Mouse (Mus musculus): ENCODE results near the gene Slc30a5. TPM values are rescaled to one million over a fixed set of nuclear protein-coding genes. Genes with fewer than 3 reads are reported as not detected.

Slc30a5 gene
- 34.1 and 36.3 TPM in 2 replicates for polyA plus RNA-seq (2015; fragmentation: Nextera tagmentation; extraction: Ambion mirVana)

DNA sequence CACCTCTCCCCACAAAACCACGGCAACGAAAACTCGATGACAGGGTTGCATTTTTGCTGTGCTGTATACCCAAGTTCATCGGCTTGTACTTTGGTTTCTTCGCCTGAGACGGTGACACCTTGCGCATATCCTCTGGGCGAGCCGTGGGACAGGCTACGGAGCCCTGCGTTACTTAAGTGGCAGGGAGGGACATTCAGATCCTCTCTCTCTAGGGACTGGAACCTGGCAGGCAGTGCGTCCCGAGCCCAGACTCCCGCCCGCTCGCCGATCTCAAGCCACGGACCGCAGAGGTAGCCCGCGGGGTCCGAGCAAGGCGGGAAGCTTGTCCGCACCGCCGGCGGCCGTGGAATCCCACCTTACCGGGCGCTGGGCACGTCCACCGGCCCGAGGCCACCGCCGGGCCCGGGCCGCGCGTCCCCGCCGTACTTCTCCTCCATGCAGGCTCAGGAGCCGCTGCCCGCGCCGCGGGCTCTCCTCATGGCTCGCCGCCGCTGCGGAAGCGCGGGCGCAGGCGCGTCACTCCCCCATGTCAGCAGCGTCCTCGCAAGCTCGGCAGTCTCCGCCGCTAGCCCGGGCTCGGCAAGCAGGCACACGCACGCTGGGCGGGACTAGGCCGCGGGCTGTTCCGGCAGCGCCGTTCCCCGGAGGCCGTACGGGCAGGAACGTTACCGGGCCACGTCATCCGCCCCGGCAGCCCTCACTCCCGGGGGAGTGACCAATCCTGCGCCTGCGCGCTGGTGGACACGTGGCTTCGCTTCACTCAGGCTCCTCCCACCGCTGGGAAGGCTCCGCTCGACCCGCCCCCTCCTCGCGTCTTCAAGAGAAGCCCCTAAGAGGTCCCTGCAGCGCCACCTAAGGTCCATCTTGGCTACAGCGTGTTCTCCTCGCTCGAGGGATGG lies at the start of gene Slc30a5:
Gene Slc30a5, minus strand, starts transcription at position 687 of the 899 bp plus-strand sequence.
- H3K4me2 ChIP-seq (ENCODE audit: low read depth, low read length) = peak within 1 kb of the TSS; percentile 81
- H3K27ac ChIP-seq (ENCODE audit: low read length) = peak within 1 kb of the TSS; percentile 94
- H3K36me3 ChIP-seq (ENCODE audit: control insufficient read depth, insufficient read depth) = 0 out of 2 replicates have a peak, but pooled peaks cover 2% of the 10 kb centered on the region
- H3K9ac ChIP-seq (ENCODE audit: low read length) = peak within 1 kb of the TSS; percentile 93
- peak; percentile 98 for ATAC-seq (replicated peaks; ENCODE audit: extremely low read depth, insufficient read depth, low FRiP score)
- H3K4me3 ChIP-seq (ENCODE audit: low read length) = peak within 1 kb of the TSS; percentile 85
- no peaks in the 10 kb centered on the region for H3K27me3 ChIP-seq (ENCODE audit: control insufficient read depth, insufficient read depth, low read length)
- WGBS = under 1% methylated on average over 94 of the region's 94 CpGs
- no peaks in the 10 kb centered on the region for H3K9me3 ChIP-seq (replicated peaks; ENCODE audit: control insufficient read depth, low read length)
- peaks cover 12% of the 10 kb centered on the region for H3K4me1 ChIP-seq (ENCODE audit: control insufficient read depth, insufficient read depth, low read length)

DNA sequence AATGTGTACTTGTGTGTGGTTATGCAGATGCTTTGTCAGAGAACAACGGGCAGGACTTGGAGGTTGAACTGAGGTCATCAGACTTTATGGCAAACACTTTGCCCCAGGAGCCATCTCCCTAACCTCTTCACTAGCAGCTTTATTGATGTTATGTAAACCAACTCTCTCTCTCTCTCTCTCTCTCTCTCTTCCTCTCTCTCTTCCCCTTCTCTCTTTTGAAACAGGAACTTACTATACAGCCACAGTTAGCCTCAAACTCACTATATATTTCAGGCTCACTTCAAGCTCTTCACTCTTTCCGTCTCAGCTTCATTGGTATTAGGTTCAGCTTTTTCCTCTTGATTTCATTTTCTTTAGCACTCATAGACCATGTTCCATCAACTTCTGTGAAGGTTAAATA lies 48.7 kb upstream of the Slc30a5 start:
- Histone ChIP-seq H3K9me3 (replicated peaks; ENCODE audit: control insufficient read depth, low read length) (no peaks in the 10 kb centered on the region), H3K27ac (ENCODE audit: low read length) (no peak overlapping the region), H3K27me3 (ENCODE audit: control insufficient read depth, insufficient read depth, low read length) (no peaks in the 10 kb centered on the region), H3K36me3 (ENCODE audit: control insufficient read depth, insufficient read depth) (no peaks in the 10 kb centered on the region), H3K4me1 (ENCODE audit: control insufficient read depth, insufficient read depth, low read length) (no peaks in the 10 kb centered on the region), H3K4me2 (ENCODE audit: low read depth, low read length) (no peak overlapping the region), H3K4me3 (ENCODE audit: low read length) (no peak overlapping the region), H3K9ac (ENCODE audit: low read length) (no peak overlapping the region)
- no peak for ATAC-seq (replicated peaks; ENCODE audit: extremely low read depth, insufficient read depth, low FRiP score)
- WGBS = 72% methylated on average over 2 of the region's 2 CpGs

DNA sequence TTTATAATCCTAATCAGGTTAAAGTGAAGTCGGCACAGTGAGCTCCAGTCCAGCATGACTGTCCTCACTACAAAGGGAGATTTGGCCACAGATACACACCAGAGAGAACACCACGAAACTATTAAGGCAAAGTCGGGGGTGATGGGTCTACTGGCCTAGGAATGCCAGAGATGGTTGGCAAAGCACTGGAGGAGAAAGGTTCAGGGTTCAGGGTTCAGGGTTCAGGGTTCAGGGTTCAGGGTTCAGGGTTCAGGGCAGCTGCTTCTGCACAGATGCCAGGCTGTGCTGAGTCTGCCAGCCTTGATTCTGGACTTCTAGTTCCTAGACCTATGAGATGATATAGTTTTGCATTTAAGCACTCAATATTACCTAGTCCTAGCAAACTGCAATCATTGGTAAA lies 46.6 kb upstream of the Slc30a5 start:
- no peak overlapping the region for H3K4me3 ChIP-seq (ENCODE audit: low read length)
- 72% methylated on average over 3 of the region's 3 CpGs for WGBS
- H3K4me1 ChIP-seq (ENCODE audit: control insufficient read depth, insufficient read depth, low read length) = no peaks in the 10 kb centered on the region
- H3K9me3 ChIP-seq (replicated peaks; ENCODE audit: control insufficient read depth, low read length) = no peaks in the 10 kb centered on the region
- H3K9ac ChIP-seq (ENCODE audit: low read length) = no peak overlapping the region
- ATAC-seq (replicated peaks; ENCODE audit: extremely low read depth, insufficient read depth, low FRiP score) = no peak
- no peaks in the 10 kb centered on the region for H3K27me3 ChIP-seq (ENCODE audit: control insufficient read depth, insufficient read depth, low read length)
- no peaks in the 10 kb centered on the region for H3K36me3 ChIP-seq (ENCODE audit: control insufficient read depth, insufficient read depth)
- no peak overlapping the region for H3K4me2 ChIP-seq (ENCODE audit: low read depth, low read length)
- H3K27ac ChIP-seq (ENCODE audit: low read length) = no peak overlapping the region

DNA sequence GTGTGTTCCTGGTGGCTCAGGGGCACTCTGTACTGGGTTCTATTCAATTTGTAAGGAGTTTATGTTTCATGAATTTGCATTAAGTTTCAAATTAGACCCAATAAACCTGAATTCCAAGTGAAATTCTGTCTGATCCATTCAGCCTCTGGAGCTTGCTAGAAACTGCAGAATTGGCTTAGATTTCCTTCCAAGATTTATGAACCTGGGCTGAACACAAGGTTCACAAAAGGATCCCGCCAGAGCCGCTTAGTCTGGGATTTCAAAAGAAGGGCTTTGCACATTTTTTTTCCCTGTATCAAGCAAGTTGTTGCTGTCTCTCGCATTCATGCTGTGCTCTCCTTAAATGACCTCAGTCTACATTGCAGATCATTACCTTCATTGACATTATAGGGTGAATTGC lies 46.1 kb upstream of the Slc30a5 start:
- Histone ChIP-seq H3K9ac (ENCODE audit: low read length) (no peak overlapping the region), H3K4me3 (ENCODE audit: low read length) (no peak overlapping the region), H3K27me3 (ENCODE audit: control insufficient read depth, insufficient read depth, low read length) (no peaks in the 10 kb centered on the region), H3K27ac (ENCODE audit: low read length) (no peak overlapping the region), H3K9me3 (replicated peaks; ENCODE audit: control insufficient read depth, low read length) (no peaks in the 10 kb centered on the region), H3K4me1 (ENCODE audit: control insufficient read depth, insufficient read depth, low read length) (no peaks in the 10 kb centered on the region), H3K36me3 (ENCODE audit: control insufficient read depth, insufficient read depth) (no peaks in the 10 kb centered on the region), H3K4me2 (ENCODE audit: low read depth, low read length) (no peak overlapping the region)
- ATAC-seq (replicated peaks; ENCODE audit: extremely low read depth, insufficient read depth, low FRiP score) = no peak
- 84% methylated on average over 3 of the region's 3 CpGs for WGBS

DNA sequence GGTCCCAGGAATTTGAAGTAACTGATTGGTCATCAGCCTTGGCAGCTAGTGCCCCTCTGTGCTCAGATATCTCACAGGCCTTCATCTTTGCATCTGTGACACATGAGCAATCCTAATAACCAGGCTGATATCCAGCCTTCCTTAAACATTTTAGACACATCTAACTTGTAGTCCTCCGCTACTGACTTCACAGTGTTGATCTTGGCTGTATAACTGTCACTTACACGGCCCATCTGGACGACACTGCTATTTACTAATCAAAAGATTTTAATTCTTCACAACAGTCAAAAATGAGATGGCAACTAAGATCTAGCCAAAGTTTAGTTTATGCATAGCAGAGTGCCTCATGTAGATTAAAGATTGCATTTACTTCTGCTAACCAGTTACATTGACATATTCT lies 45.0 kb upstream of the Slc30a5 start:
- no peaks in the 10 kb centered on the region for H3K27me3 ChIP-seq (ENCODE audit: control insufficient read depth, insufficient read depth, low read length)
- no peaks in the 10 kb centered on the region for H3K9me3 ChIP-seq (replicated peaks; ENCODE audit: control insufficient read depth, low read length)
- H3K4me2 ChIP-seq (ENCODE audit: low read depth, low read length) = no peak overlapping the region
- H3K27ac ChIP-seq (ENCODE audit: low read length) = no peak overlapping the region
- no peak for ATAC-seq (replicated peaks; ENCODE audit: extremely low read depth, insufficient read depth, low FRiP score)
- H3K9ac ChIP-seq (ENCODE audit: low read length) = no peak overlapping the region
- no peaks in the 10 kb centered on the region for H3K4me1 ChIP-seq (ENCODE audit: control insufficient read depth, insufficient read depth, low read length)
- WGBS = 68% methylated on average over 3 of the region's 3 CpGs
- H3K4me3 ChIP-seq (ENCODE audit: low read length) = no peak overlapping the region
- no peaks in the 10 kb centered on the region for H3K36me3 ChIP-seq (ENCODE audit: control insufficient read depth, insufficient read depth)

DNA sequence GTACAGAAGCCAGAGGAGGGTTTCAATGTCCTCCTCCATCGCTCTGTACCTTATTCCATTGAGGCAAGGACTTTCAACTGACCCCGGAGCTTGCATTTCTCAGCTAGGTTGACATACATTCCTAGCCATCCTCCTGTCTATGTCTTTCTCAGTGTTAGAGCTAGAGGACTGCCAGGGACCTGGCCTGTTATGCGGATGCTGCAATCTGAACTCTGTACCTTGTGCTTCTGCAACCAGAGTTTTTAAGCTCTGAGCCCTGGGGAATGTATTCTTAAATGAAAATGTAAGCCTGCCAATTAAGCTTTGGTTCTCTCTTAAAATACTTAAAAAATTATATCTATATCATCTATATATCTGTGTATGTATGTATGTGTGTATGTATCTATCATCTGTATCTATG lies 44.5 kb upstream of the Slc30a5 start:
- Histone ChIP-seq H3K36me3 (ENCODE audit: control insufficient read depth, insufficient read depth) (no peaks in the 10 kb centered on the region), H3K9ac (ENCODE audit: low read length) (no peak overlapping the region), H3K9me3 (replicated peaks; ENCODE audit: control insufficient read depth, low read length) (no peaks in the 10 kb centered on the region), H3K27me3 (ENCODE audit: control insufficient read depth, insufficient read depth, low read length) (no peaks in the 10 kb centered on the region), H3K4me3 (ENCODE audit: low read length) (no peak overlapping the region), H3K4me2 (ENCODE audit: low read depth, low read length) (no peak overlapping the region), H3K4me1 (ENCODE audit: control insufficient read depth, insufficient read depth, low read length) (no peaks in the 10 kb centered on the region), H3K27ac (ENCODE audit: low read length) (no peak overlapping the region)
- WGBS = 85% methylated on average over 3 of the region's 3 CpGs
- ATAC-seq (replicated peaks; ENCODE audit: extremely low read depth, insufficient read depth, low FRiP score) = no peak

DNA sequence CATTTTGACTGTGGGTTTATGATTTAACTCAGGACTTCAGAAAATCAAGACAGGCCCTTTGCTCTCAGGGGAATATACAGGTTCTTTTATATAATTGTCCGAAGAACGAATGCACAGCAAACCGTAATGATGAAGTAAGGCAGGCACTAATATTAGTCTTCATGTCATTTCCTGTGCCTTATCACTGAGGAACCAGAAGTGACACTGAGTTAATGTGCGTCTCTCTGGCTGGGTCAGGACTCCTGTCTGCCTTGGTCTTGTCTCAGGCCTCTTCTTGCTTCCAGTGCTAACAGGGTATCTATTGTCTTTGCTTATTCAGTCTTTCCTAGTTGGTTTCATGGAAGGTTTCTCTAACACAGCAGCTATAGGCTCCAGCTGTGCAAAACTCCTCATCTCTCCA lies 41.9 kb upstream of the Slc30a5 start:
- Histone ChIP-seq H3K4me3 (ENCODE audit: low read length) (no peak overlapping the region), H3K4me2 (ENCODE audit: low read depth, low read length) (no peak overlapping the region), H3K4me1 (ENCODE audit: control insufficient read depth, insufficient read depth, low read length) (no peaks in the 10 kb centered on the region), H3K9me3 (replicated peaks; ENCODE audit: control insufficient read depth, low read length) (no peaks in the 10 kb centered on the region), H3K36me3 (ENCODE audit: control insufficient read depth, insufficient read depth) (no peaks in the 10 kb centered on the region), H3K27me3 (ENCODE audit: control insufficient read depth, insufficient read depth, low read length) (no peaks in the 10 kb centered on the region), H3K27ac (ENCODE audit: low read length) (no peak overlapping the region), H3K9ac (ENCODE audit: low read length) (no peak overlapping the region)
- ATAC-seq (replicated peaks; ENCODE audit: extremely low read depth, insufficient read depth, low FRiP score) = no peak
- 53% methylated on average over 4 of the region's 4 CpGs for WGBS

DNA sequence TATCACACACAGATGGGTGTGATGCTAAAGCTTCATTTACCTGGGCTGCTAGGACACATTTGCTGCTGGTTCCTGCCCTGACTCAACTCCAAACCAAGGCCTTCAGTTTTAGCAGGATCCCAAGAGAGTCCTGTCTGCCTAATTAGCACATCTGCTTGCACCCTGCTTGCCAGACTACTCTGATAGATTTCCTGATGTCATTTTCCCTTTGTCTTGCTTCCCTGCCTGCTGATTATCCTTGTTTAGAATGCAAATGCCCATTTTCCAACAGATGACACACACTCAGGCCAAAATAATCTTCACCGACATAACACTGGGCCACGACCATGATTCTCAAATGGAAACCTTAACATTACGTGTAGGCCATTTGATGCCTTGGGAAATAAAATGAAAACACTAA lies 41.4 kb upstream of the Slc30a5 start:
- H3K27ac ChIP-seq (ENCODE audit: low read length) = no peak overlapping the region
- no peaks in the 10 kb centered on the region for H3K9me3 ChIP-seq (replicated peaks; ENCODE audit: control insufficient read depth, low read length)
- no peak overlapping the region for H3K9ac ChIP-seq (ENCODE audit: low read length)
- H3K4me2 ChIP-seq (ENCODE audit: low read depth, low read length) = no peak overlapping the region
- no peaks in the 10 kb centered on the region for H3K36me3 ChIP-seq (ENCODE audit: control insufficient read depth, insufficient read depth)
- H3K27me3 ChIP-seq (ENCODE audit: control insufficient read depth, insufficient read depth, low read length) = no peaks in the 10 kb centered on the region
- H3K4me1 ChIP-seq (ENCODE audit: control insufficient read depth, insufficient read depth, low read length) = no peaks in the 10 kb centered on the region
- WGBS = 74% methylated on average over 3 of the region's 3 CpGs
- H3K4me3 ChIP-seq (ENCODE audit: low read length) = no peak overlapping the region
- ATAC-seq (replicated peaks; ENCODE audit: extremely low read depth, insufficient read depth, low FRiP score) = no peak

DNA sequence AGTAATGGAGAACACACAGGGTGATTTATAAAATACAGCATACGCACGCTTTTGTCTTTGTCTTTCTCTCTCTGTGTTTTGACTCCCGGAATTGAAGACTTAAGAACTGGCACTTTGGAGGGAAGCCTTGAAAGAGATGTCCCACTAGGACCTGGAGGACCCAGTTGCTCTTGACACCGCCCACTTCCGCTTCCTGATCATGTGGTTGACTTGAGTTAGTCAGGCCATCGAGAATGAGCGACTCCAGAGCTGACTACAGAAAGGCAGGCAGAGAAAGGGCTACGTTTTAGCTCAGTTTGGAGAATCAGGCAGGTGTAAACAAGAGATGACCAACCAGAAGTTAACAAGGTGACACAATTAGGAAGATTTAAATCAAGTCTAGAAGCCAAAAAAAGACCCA lies 40.3 kb upstream of the Slc30a5 start:
- Histone ChIP-seq H3K9me3 (replicated peaks; ENCODE audit: control insufficient read depth, low read length) (no peaks in the 10 kb centered on the region), H3K27me3 (ENCODE audit: control insufficient read depth, insufficient read depth, low read length) (no peaks in the 10 kb centered on the region), H3K9ac (ENCODE audit: low read length) (no peak overlapping the region), H3K4me2 (ENCODE audit: low read depth, low read length) (no peak overlapping the region), H3K4me3 (ENCODE audit: low read length) (no peak overlapping the region), H3K36me3 (ENCODE audit: control insufficient read depth, insufficient read depth) (no peaks in the 10 kb centered on the region), H3K4me1 (ENCODE audit: control insufficient read depth, insufficient read depth, low read length) (no peaks in the 10 kb centered on the region), H3K27ac (ENCODE audit: low read length) (no peak overlapping the region)
- 78% methylated on average over 8 of the region's 8 CpGs for WGBS
- ATAC-seq (replicated peaks; ENCODE audit: extremely low read depth, insufficient read depth, low FRiP score) = no peak

Measured in heart, embryonic 16.5 days (tissue).